Mouse (Mus musculus): ENCODE data around the gene Mdga2. TPM values are rescaled to one million over a fixed set of nuclear protein-coding genes. Genes with fewer than 3 reads are reported as not detected.
A peak's percentile ranks its signal among the peaks of the same experiment; 100 is the strongest.

Gene Mdga2
- polyA plus RNA-seq, 1 experiment from 2014 or later: 14.0 TPM

DNA sequence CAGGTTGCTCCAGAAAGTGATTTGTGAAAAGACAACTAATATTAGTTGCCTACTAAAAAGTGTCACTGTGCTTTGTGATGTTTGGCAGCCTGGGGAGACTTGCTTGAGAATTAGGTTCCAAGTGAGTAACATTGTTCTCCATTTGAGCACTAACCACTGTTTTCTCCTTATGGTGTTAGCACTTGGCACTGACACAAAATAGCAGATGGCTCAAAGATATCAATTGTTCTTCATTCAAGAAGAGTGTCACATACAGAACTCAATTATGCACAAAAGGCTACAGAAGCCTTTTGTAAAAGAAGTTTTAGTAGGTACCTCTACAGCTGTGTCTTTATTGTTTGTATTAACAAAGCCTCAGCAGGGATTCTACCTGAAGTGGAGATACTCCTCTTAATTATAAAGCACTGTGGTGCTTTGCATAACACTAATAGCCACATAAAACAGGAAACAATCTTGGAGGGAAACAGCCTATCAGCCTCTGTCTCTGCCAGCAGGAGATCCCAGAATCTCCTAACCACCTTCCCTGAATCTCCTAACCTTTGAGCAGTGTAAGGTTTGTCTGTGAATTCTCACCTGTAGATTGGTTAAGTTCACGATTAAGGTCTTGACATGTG, 630.6 kb downstream of the Mdga2 start:
- no peak overlapping the region for H3K4me3 ChIP-seq
- no peak overlapping the region for H3K9ac ChIP-seq
- no peak overlapping the region for H3K27ac ChIP-seq
- no peak for ATAC-seq (ENCODE audit: low FRiP score)
- no peaks in the 10 kb centered on the region for H3K36me3 ChIP-seq
- no peak overlapping the region for H3K4me2 ChIP-seq (replicated peaks)
- no peaks in the 10 kb centered on the region for H3K27me3 ChIP-seq
- no peaks in the 10 kb centered on the region for H3K9me3 ChIP-seq (replicated peaks)
- WGBS: 21% methylated on average over 1 of the region's 1 CpGs
- no peaks in the 10 kb centered on the region for H3K4me1 ChIP-seq

DNA sequence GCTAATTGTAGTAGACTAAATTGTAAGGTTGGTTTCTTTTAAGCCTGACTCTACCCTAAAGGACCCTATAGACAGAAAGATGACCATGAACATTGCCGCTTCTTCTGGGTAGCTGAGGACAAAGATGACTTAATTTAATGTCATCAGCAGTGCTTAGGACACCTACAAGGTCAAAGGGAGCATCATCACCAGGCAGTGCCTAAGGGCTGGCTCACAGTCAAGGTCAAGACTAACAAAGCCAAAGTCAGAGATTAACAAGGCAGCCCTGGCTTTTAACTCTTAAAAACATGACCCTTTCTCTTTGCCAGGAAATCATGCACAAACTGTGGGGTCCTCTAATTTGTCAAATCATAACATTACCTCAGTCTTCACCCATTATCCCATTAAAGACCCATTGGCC, 657.0 kb downstream of the Mdga2 start:
- Histone ChIP-seq H3K27ac (no peak overlapping the region), H3K27me3 (no peaks in the 10 kb centered on the region), H3K9ac (no peak overlapping the region), H3K4me2 (replicated peaks) (no peak overlapping the region), H3K4me3 (no peak overlapping the region), H3K4me1 (no peaks in the 10 kb centered on the region), H3K36me3 (no peaks in the 10 kb centered on the region), H3K9me3 (replicated peaks) (no peaks in the 10 kb centered on the region)
- WGBS: 93% methylated on average over 1 of the region's 1 CpGs
- ATAC-seq (ENCODE audit: low FRiP score): no peak

GRCm38 (mm10) chr12:66556846-66557245, 665.5 kb downstream of the Mdga2 start:
- Histone ChIP-seq H3K36me3 (no peaks in the 10 kb centered on the region), H3K4me1 (no peaks in the 10 kb centered on the region), H3K4me2 (replicated peaks) (no peak overlapping the region), H3K9me3 (replicated peaks) (no peaks in the 10 kb centered on the region), H3K9ac (no peak overlapping the region), H3K4me3 (no peak overlapping the region), H3K27me3 (no peaks in the 10 kb centered on the region), H3K27ac (no peak overlapping the region)
- peak; percentile 38; the same call in 1 of the 2 replicates for ATAC-seq (ENCODE audit: low FRiP score)
- WGBS: 65% methylated on average over 3 of the region's 3 CpGs

DNA sequence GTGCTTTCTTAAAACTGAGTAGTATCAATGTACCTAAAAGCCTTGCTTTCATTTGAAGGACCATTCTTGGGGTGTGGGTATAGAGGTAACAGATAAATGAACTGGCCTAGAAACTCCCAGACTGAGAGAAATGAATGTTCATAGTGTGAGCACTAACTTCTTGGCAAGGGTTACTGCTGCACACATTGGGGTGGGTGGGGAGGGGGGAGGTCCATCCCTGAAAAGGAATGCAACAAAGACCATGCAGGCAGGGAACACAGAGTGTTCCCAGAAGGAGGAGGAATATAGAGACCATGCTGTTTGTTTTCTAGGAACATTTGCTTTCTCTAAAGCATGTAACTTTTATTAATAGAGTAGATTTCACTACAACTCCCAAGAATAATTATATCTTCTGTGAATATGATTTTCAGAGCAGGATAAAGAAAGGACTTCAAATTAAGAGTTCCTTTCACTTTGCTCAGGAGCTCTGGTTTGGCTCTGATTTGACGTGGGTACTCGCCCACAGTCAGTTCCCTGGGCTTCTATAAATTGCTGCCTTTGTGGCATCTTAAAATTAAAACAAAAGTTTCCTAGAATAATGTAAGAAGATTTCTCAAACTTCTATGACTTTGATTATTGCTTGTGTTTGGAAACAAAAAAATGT, 666.0 kb downstream of the Mdga2 start:
- Histone ChIP-seq H3K4me1 (no peaks in the 10 kb centered on the region), H3K27me3 (no peaks in the 10 kb centered on the region), H3K27ac (no peak overlapping the region), H3K36me3 (no peaks in the 10 kb centered on the region), H3K9ac (no peak overlapping the region), H3K9me3 (replicated peaks) (no peaks in the 10 kb centered on the region), H3K4me3 (no peak overlapping the region), H3K4me2 (replicated peaks) (no peak overlapping the region)
- whole genome bisulfite sequencing: 65% methylated on average over 2 of the region's 2 CpGs
- ATAC-seq (ENCODE audit: low FRiP score): peak; percentile 68; the same call in 1 of the 2 replicates

DNA sequence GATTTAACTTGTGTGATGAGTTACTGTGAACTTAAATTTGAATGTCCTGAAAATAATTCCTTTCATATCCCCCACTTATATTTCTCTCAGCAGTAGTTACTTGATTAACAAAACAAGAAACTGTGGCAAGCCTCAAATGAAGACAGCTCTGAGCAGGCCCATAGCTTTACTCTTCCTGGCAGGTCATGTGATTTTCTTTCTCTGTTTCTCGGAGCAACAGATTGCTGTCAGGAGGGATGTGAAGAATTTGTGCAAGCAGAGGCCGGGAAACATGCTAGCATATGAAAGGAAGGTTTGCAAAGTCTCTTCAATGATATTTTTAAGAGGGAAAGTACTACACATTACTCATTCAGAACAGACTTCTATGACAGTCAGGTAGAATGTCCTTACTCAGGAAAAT, 697.4 kb downstream of the Mdga2 start:
- no peak overlapping the region for H3K4me2 ChIP-seq (replicated peaks)
- ATAC-seq (ENCODE audit: low FRiP score): no peak

DNA sequence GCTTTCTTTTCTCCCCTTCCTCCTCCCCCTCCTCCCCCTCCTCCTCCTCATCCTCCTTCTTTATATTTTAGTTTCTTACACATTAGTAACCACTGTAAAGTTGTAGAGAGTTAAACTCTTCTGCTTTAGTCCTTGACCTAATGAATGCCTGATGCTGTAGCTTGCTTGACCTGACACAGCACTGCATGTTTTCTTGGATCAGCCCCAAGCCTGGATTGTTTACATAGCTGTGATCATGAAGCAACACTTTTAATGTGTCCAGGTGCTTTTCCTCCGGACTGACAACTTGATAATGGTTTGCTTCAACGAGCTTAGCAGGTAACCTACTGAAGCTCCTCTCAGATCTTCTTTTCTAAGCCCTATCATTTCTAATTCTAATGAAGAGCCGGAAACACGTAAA, 723.1 kb downstream of the Mdga2 start:
- Histone ChIP-seq H3K4me1 (no peaks in the 10 kb centered on the region), H3K36me3 (no peaks in the 10 kb centered on the region)
- WGBS: 80% methylated on average over 4 of the region's 4 CpGs

More for the DNA sequence above, 697.4 kb downstream of the Mdga2 start:
- Histone ChIP-seq H3K9ac (no peak overlapping the region), H3K27ac (no peak overlapping the region), H3K4me3 (no peak overlapping the region), H3K4me1 (no peaks in the 10 kb centered on the region), H3K9me3 (replicated peaks) (no peaks in the 10 kb centered on the region), H3K36me3 (no peaks in the 10 kb centered on the region), H3K27me3 (no peaks in the 10 kb centered on the region)
- 14% methylated on average over 2 of the region's 2 CpGs for WGBS

DNA sequence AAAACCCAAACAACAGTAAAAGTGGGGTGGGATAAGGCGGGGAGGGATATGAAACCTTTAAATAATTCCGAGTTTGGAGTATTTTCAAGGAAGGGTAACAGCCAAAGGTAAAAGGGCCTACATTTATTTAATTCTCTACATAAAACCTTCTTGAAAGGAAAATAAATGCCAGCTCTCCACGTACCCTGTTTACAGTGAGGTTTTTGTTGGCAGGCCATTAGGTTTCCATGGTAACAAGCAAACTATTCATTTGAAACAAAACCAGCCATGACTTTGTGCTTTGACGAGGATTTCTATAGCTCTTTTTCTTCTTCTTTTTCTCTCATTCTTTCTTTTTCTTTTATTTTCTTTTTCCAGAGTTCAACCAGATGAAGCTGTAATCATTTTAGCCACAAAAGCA, 751.5 kb downstream of the Mdga2 start:
- ATAC-seq (ENCODE audit: low FRiP score): peak; percentile 85
- WGBS: 36% methylated on average over 4 of the region's 4 CpGs
- H3K4me2 ChIP-seq (replicated peaks): peak overlapping the region; percentile 32

More for the DNA sequence above, 723.1 kb downstream of the Mdga2 start:
- H3K4me3 ChIP-seq: no peak overlapping the region
- ATAC-seq (ENCODE audit: low FRiP score): no peak
- no peak overlapping the region for H3K27ac ChIP-seq
- H3K4me2 ChIP-seq (replicated peaks): no peak overlapping the region
- no peak overlapping the region for H3K9ac ChIP-seq
- H3K27me3 ChIP-seq: no peaks in the 10 kb centered on the region
- no peaks in the 10 kb centered on the region for H3K9me3 ChIP-seq (replicated peaks)

GRCm38 (mm10) chr12:66470243-66470863, 752.0 kb downstream of the Mdga2 start:
- peak; percentile 82 for ATAC-seq (ENCODE audit: low FRiP score)
- WGBS: 47% methylated on average over 8 of the region's 8 CpGs
- H3K36me3 ChIP-seq: no peaks in the 10 kb centered on the region
- H3K27ac ChIP-seq: peak overlapping the region; percentile 57
- H3K4me2 ChIP-seq (replicated peaks): peak overlapping the region; percentile 32
- 0 out of 2 replicates have a peak, but pooled peaks cover 2% of the 10 kb centered on the region for H3K4me1 ChIP-seq
- no peaks in the 10 kb centered on the region for H3K27me3 ChIP-seq
- no peaks in the 10 kb centered on the region for H3K9me3 ChIP-seq (replicated peaks)
- no peak overlapping the region for H3K9ac ChIP-seq
- no peak overlapping the region for H3K4me3 ChIP-seq

More for the DNA sequence above, 751.5 kb downstream of the Mdga2 start:
- H3K4me1 ChIP-seq: 0 out of 2 replicates have a peak, but pooled peaks cover 2% of the 10 kb centered on the region
- no peaks in the 10 kb centered on the region for H3K9me3 ChIP-seq (replicated peaks)
- H3K27me3 ChIP-seq: no peaks in the 10 kb centered on the region
- no peak overlapping the region for H3K9ac ChIP-seq
- H3K27ac ChIP-seq: 0 out of 2 replicates have a peak overlapping the region, but pooled peaks have one; percentile 57
- no peaks in the 10 kb centered on the region for H3K36me3 ChIP-seq
- no peak overlapping the region for H3K4me3 ChIP-seq

DNA sequence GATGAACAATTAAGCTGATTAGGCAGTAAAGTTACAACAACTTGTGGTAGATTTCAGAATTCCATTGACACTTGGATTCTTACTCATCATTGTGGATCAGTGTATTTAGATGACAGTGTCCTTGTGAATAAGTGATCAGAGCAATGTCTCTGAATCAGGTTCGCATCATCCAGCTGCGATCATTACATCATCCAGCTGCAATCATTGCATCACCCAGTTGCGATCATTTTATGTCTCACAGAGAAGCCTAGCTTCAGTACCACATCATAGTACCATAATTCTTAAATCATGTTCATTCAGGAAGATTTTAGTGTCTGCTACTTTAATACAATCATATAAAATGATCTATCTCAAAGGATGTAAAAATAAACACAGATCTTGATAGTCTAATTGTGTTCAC, 756.8 kb downstream of the Mdga2 start:
- Histone ChIP-seq H3K4me3 (no peak overlapping the region), H3K27ac (no peak overlapping the region), H3K9me3 (replicated peaks) (no peaks in the 10 kb centered on the region), H3K36me3 (no peaks in the 10 kb centered on the region), H3K9ac (no peak overlapping the region), H3K4me2 (replicated peaks) (no peak overlapping the region), H3K27me3 (no peaks in the 10 kb centered on the region), H3K4me1 (0 out of 2 replicates have a peak, but pooled peaks cover 2% of the 10 kb centered on the region)
- no peak for ATAC-seq (ENCODE audit: low FRiP score)
- WGBS: 92% methylated on average over 3 of the region's 3 CpGs

DNA sequence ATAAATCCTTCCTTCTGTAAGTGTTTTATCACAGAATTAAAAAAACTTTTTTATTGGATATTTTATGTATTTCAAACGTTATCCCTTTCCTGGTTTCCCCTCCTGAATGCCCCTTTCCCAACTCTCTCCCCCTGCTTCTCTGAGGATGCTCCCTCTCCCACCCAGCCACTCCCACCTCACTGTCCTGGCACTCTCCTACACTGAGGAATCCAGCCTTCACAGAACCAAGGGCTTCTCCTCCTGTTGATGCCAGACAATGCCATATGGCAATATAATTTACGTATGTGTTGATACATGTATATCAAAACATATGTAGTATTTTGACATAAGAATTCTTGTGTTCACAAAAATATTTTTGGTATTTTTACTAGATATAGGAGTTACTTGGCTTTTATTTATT, 779.0 kb downstream of the Mdga2 start:
- no peaks in the 10 kb centered on the region for H3K4me1 ChIP-seq
- H3K9me3 ChIP-seq (replicated peaks): no peaks in the 10 kb centered on the region
- 77% methylated on average over 2 of the region's 2 CpGs for WGBS
- H3K4me2 ChIP-seq (replicated peaks): no peak overlapping the region
- no peak for ATAC-seq (ENCODE audit: low FRiP score)
- H3K4me3 ChIP-seq: no peak overlapping the region
- no peak overlapping the region for H3K27ac ChIP-seq
- no peaks in the 10 kb centered on the region for H3K27me3 ChIP-seq
- H3K36me3 ChIP-seq: no peaks in the 10 kb centered on the region
- H3K9ac ChIP-seq: no peak overlapping the region

Measured in hindbrain, embryonic 12.5 days (tissue).